Mouse (Mus musculus): ENCODE results near the gene Sema5a. TPM values are rescaled to one million over a fixed set of nuclear protein-coding genes. Genes with fewer than 3 reads are reported as not detected.

Sema5a gene
- polyA plus RNA-seq, 1 experiment from 2014 or later: 0.86 TPM

GRCm38 (mm10) chr15:32487968-32488367 is 243.4 kb downstream of the Sema5a start:
- Histone ChIP-seq H3K27me3 (replicated peaks) (no peaks in the 10 kb centered on the region), H3K4me3 (no peak overlapping the region), H3K4me1 (no peaks in the 10 kb centered on the region), H3K9ac (no peak overlapping the region), H3K36me3 (no peaks in the 10 kb centered on the region), H3K9me3 (replicated peaks) (no peaks in the 10 kb centered on the region), H3K4me2 (no peak overlapping the region), H3K27ac (no peak overlapping the region)
- ATAC-seq: no peak
- 42% methylated on average over 1 of the region's 1 CpGs for WGBS (ENCODE audit: insufficient replicate concordance)

GRCm38 (mm10) chr15:32494219-32494618 is 249.6 kb downstream of the Sema5a start:
- no peaks in the 10 kb centered on the region for H3K27me3 ChIP-seq (replicated peaks)
- H3K4me1 ChIP-seq: no peaks in the 10 kb centered on the region
- WGBS (ENCODE audit: insufficient replicate concordance): 60% methylated on average over 5 of the region's 5 CpGs
- H3K4me3 ChIP-seq: no peak overlapping the region
- no peaks in the 10 kb centered on the region for H3K36me3 ChIP-seq
- no peak overlapping the region for H3K9ac ChIP-seq
- no peak for ATAC-seq
- no peak overlapping the region for H3K4me2 ChIP-seq
- no peak overlapping the region for H3K27ac ChIP-seq
- H3K9me3 ChIP-seq (replicated peaks): no peaks in the 10 kb centered on the region

- H3K9me3 ChIP-seq (replicated peaks): no peaks in the 10 kb centered on the region
- no peak overlapping the region for H3K4me3 ChIP-seq
- no peaks in the 10 kb centered on the region for H3K36me3 ChIP-seq
- ATAC-seq: no peak
- no peak overlapping the region for H3K9ac ChIP-seq
- no peaks in the 10 kb centered on the region for H3K4me1 ChIP-seq
- H3K27ac ChIP-seq: no peak overlapping the region
- 33% methylated on average over 1 of the region's 1 CpGs for WGBS (ENCODE audit: insufficient replicate concordance)
- no peaks in the 10 kb centered on the region for H3K27me3 ChIP-seq (replicated peaks)
- H3K4me2 ChIP-seq: no peak overlapping the region
Observed at GRCm38 (mm10) chr15:32494899-32495298, 250.3 kb downstream of the Sema5a start.

GRCm38 (mm10) chr15:32496880-32497279 is 252.3 kb downstream of the Sema5a start:
- H3K27ac ChIP-seq: no peak overlapping the region
- no peak overlapping the region for H3K4me2 ChIP-seq
- no peaks in the 10 kb centered on the region for H3K9me3 ChIP-seq (replicated peaks)
- H3K36me3 ChIP-seq: no peaks in the 10 kb centered on the region
- H3K27me3 ChIP-seq (replicated peaks): no peaks in the 10 kb centered on the region
- ATAC-seq: no peak
- H3K9ac ChIP-seq: no peak overlapping the region
- 64% methylated on average over 4 of the region's 4 CpGs for WGBS (ENCODE audit: insufficient replicate concordance)
- no peak overlapping the region for H3K4me3 ChIP-seq
- no peaks in the 10 kb centered on the region for H3K4me1 ChIP-seq

- no peaks in the 10 kb centered on the region for H3K36me3 ChIP-seq
- H3K4me2 ChIP-seq: no peak overlapping the region
- no peak overlapping the region for H3K9ac ChIP-seq
- no peaks in the 10 kb centered on the region for H3K27me3 ChIP-seq (replicated peaks)
- no peak overlapping the region for H3K4me3 ChIP-seq
- H3K27ac ChIP-seq: no peak overlapping the region
- H3K4me1 ChIP-seq: no peaks in the 10 kb centered on the region
- ATAC-seq: no peak
- 53% methylated on average over 2 of the region's 2 CpGs for WGBS (ENCODE audit: insufficient replicate concordance)
- H3K9me3 ChIP-seq (replicated peaks): no peaks in the 10 kb centered on the region
Observed at GRCm38 (mm10) chr15:32505941-32506340, 261.3 kb downstream of the Sema5a start.

- no peaks in the 10 kb centered on the region for H3K27me3 ChIP-seq (replicated peaks)
- ATAC-seq: no peak
Observed at GRCm38 (mm10) chr15:32508282-32508681, 263.7 kb downstream of the Sema5a start.

GRCm38 (mm10) chr15:32514877-32515276 is 270.3 kb downstream of the Sema5a start:
- Histone ChIP-seq H3K36me3 (no peaks in the 10 kb centered on the region), H3K27me3 (replicated peaks) (no peaks in the 10 kb centered on the region), H3K27ac (no peak overlapping the region), H3K9me3 (replicated peaks) (no peaks in the 10 kb centered on the region), H3K4me2 (no peak overlapping the region), H3K4me1 (no peaks in the 10 kb centered on the region), H3K9ac (no peak overlapping the region), H3K4me3 (no peak overlapping the region)
- 27% methylated on average over 1 of the region's 1 CpGs for WGBS (ENCODE audit: insufficient replicate concordance)
- ATAC-seq: no peak

More at GRCm38 (mm10) chr15:32508282-32508681, 263.7 kb downstream of the Sema5a start:
- H3K9ac ChIP-seq: no peak overlapping the region
- H3K4me3 ChIP-seq: no peak overlapping the region
- H3K27ac ChIP-seq: no peak overlapping the region
- H3K4me1 ChIP-seq: no peaks in the 10 kb centered on the region
- no peak overlapping the region for H3K4me2 ChIP-seq
- H3K36me3 ChIP-seq: no peaks in the 10 kb centered on the region
- H3K9me3 ChIP-seq (replicated peaks): no peaks in the 10 kb centered on the region

GRCm38 (mm10) chr15:32517954-32518353 is 273.3 kb downstream of the Sema5a start:
- 74% methylated on average over 2 of the region's 2 CpGs for WGBS (ENCODE audit: insufficient replicate concordance)
- no peak overlapping the region for H3K4me2 ChIP-seq
- H3K4me1 ChIP-seq: no peaks in the 10 kb centered on the region
- ATAC-seq: no peak
- H3K27ac ChIP-seq: no peak overlapping the region
- no peaks in the 10 kb centered on the region for H3K9me3 ChIP-seq (replicated peaks)
- H3K9ac ChIP-seq: no peak overlapping the region
- no peak overlapping the region for H3K4me3 ChIP-seq
- H3K36me3 ChIP-seq: no peaks in the 10 kb centered on the region
- no peaks in the 10 kb centered on the region for H3K27me3 ChIP-seq (replicated peaks)

- Histone ChIP-seq H3K9ac (no peak overlapping the region), H3K27me3 (replicated peaks) (no peaks in the 10 kb centered on the region), H3K4me3 (no peak overlapping the region), H3K4me1 (no peaks in the 10 kb centered on the region), H3K9me3 (replicated peaks) (no peaks in the 10 kb centered on the region), H3K27ac (no peak overlapping the region), H3K36me3 (no peaks in the 10 kb centered on the region), H3K4me2 (no peak overlapping the region)
- WGBS (ENCODE audit: insufficient replicate concordance): 65% methylated on average over 3 of the region's 3 CpGs
- ATAC-seq: no peak
Observed at GRCm38 (mm10) chr15:32532539-32532938, 287.9 kb downstream of the Sema5a start.

GRCm38 (mm10) chr15:32533541-32534080 is 289.0 kb downstream of the Sema5a start:
- WGBS (ENCODE audit: insufficient replicate concordance): 43% methylated on average over 1 of the region's 1 CpGs
- no peak overlapping the region for H3K4me2 ChIP-seq
- H3K27me3 ChIP-seq (replicated peaks): no peaks in the 10 kb centered on the region
- no peak for ATAC-seq
- no peaks in the 10 kb centered on the region for H3K9me3 ChIP-seq (replicated peaks)
- no peaks in the 10 kb centered on the region for H3K36me3 ChIP-seq
- no peaks in the 10 kb centered on the region for H3K4me1 ChIP-seq
- H3K27ac ChIP-seq: no peak overlapping the region
- H3K9ac ChIP-seq: no peak overlapping the region
- H3K4me3 ChIP-seq: no peak overlapping the region

- Histone ChIP-seq H3K9ac (no peak overlapping the region), H3K4me1 (no peaks in the 10 kb centered on the region), H3K27ac (no peak overlapping the region), H3K4me2 (no peak overlapping the region), H3K9me3 (replicated peaks) (no peaks in the 10 kb centered on the region), H3K27me3 (replicated peaks) (no peaks in the 10 kb centered on the region), H3K4me3 (no peak overlapping the region), H3K36me3 (no peaks in the 10 kb centered on the region)
- 57% methylated on average over 6 of the region's 6 CpGs for WGBS (ENCODE audit: insufficient replicate concordance)
- no peak for ATAC-seq
Observed at GRCm38 (mm10) chr15:32536755-32537503, 292.3 kb downstream of the Sema5a start.

GRCm38 (mm10) chr15:32537504-32537792 is 292.8 kb downstream of the Sema5a start:
- Histone ChIP-seq H3K4me3 (no peak overlapping the region), H3K9me3 (replicated peaks) (no peaks in the 10 kb centered on the region), H3K4me2 (no peak overlapping the region), H3K36me3 (no peaks in the 10 kb centered on the region), H3K4me1 (no peaks in the 10 kb centered on the region), H3K27me3 (replicated peaks) (no peaks in the 10 kb centered on the region), H3K27ac (no peak overlapping the region), H3K9ac (no peak overlapping the region)
- no peak for ATAC-seq
- WGBS (ENCODE audit: insufficient replicate concordance): 59% methylated on average over 2 of the region's 2 CpGs

GRCm38 (mm10) chr15:32538092-32538491 is 293.5 kb downstream of the Sema5a start:
- no peak overlapping the region for H3K9ac ChIP-seq
- no peaks in the 10 kb centered on the region for H3K4me1 ChIP-seq
- H3K27ac ChIP-seq: no peak overlapping the region
- ATAC-seq: no peak
- H3K36me3 ChIP-seq: no peaks in the 10 kb centered on the region
- H3K27me3 ChIP-seq (replicated peaks): no peaks in the 10 kb centered on the region
- no peak overlapping the region for H3K4me2 ChIP-seq
- no peak overlapping the region for H3K4me3 ChIP-seq
- WGBS (ENCODE audit: insufficient replicate concordance): 48% methylated on average over 3 of the region's 3 CpGs
- H3K9me3 ChIP-seq (replicated peaks): no peaks in the 10 kb centered on the region
